Mouse (Mus musculus) myocyte (in vitro differentiated cells): Measurements from ENCODE around the gene Ugt1a10.

Experiments used
- CEBPB ChIP-seq: IDR thresholded peaks from 2 replicates; pipeline ENCODE4 v1.6.1; 2011; ENCODE audit warnings: mild to moderate bottlenecking, moderate library complexity; ENCODE audit not compliant: poor library complexity, insufficient read depth, severe bottlenecking
- E2F4 ChIP-seq: IDR thresholded peaks from one replicate; pipeline ENCODE4 v1.6.1; 2011; ENCODE audit warnings: mild to moderate bottlenecking, control low read depth, moderate library complexity; ENCODE audit not compliant: insufficient read depth
- MYOG ChIP-seq, 3 experiments: IDR thresholded peaks; one replicate each; pipeline ENCODE4 v1.6.1; 2011; ENCODE audit warnings: control low read depth in 2 of 3, low read depth in 2 of 3, mild to moderate bottlenecking in 2 of 3; ENCODE audit not compliant: insufficient read length in 2 of 3, control insufficient read depth in 1 of 3, insufficient read depth in 1 of 3
- POLR2A ChIP-seq: IDR thresholded peaks from one replicate; pipeline ENCODE4 v1.6.1; 2011; ENCODE audit warnings: low read depth, mild to moderate bottlenecking, control low read depth, moderate library complexity; ENCODE audit not compliant: insufficient read length
- POLR2AphosphoS2 ChIP-seq: IDR thresholded peaks from one replicate; pipeline ENCODE4 v1.6.1; 2011; ENCODE audit warnings: low read depth, control low read depth; ENCODE audit not compliant: insufficient read length
- SRF ChIP-seq: IDR thresholded peaks from one replicate; pipeline ENCODE4 v1.6.1; 2011; ENCODE audit warnings: low read depth; ENCODE audit not compliant: control insufficient read depth, insufficient read length
- TCF12 ChIP-seq: IDR thresholded peaks from one replicate; pipeline ENCODE4 v1.6.1; 2011; ENCODE audit warnings: mild to moderate bottlenecking, control low read depth; ENCODE audit not compliant: poor library complexity, insufficient read depth, severe bottlenecking
- USF1 ChIP-seq: IDR thresholded peaks from one replicate; pipeline ENCODE4 v1.6.1; 2011; ENCODE audit warnings: low read depth, mild to moderate bottlenecking, control low read depth, moderate library complexity

DNA sequence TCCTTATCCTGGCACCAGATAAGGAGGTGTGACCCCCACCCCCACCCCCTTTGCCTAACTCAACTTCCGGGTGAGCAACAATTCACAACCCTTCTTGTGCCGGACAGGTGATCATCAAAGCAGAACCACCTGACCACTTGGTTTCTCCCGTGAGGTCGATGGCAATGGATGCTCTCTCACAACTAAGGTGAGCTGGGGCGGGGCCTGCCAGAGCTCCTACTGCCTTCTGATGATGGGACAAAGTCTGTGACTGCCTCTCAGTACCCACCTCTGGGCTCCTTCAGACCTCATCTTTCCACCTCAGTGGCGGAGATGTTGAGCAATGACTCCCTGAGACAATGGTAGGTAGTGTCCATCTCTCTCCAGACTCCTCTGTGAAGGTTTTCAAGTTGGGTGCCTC, 190.7 kb downstream of the Ugt1a10 start:
- TF ChIP-seq POLR2A, result no peak
- TF ChIP-seq USF1, result no peak
- no peak for TF ChIP-seq E2F4
- TF ChIP-seq MYOG (IDR thresholded peaks at IDR 0.05; ENCODE audit: control insufficient read depth in 1 of 3, insufficient read depth in 1 of 3, insufficient read length in 2 of 3, low read depth in 2 of 3), result no peak
- TF ChIP-seq TCF12, result no peak
- no peak for TF ChIP-seq CEBPB
- TF ChIP-seq POLR2AphosphoS2, result no peak
- TF ChIP-seq SRF, result no peak
